Comparison of ENCODE assay signal across 12 mouse cellular contexts in genomic region chr10:69562931-69563330, GRCm38 (mm10).
"Had no signal": no experiment of that assay in that cellular context is flagged by ENCODE, and none has a peak within 500 bp of the region (broad histone marks: within the 10 kb centered on the region; RNA-seq: fewer than 3 reads in every experiment).

No protein-coding gene starts in this region.

- H3K4me3 ChIP-seq: limb, embryonic 15.5 days; liver, embryonic 12.5 days; midbrain, embryonic 12.5 days had no signal

- H3K9me3 ChIP-seq: limb, embryonic 15.5 days; liver, embryonic 12.5 days; midbrain, embryonic 12.5 days had no signal

- H3K27me3 ChIP-seq: limb, embryonic 15.5 days; liver, embryonic 12.5 days; midbrain, embryonic 12.5 days had no signal

- H3K4me1 ChIP-seq: limb, embryonic 15.5 days; liver, embryonic 12.5 days had no signal

- H3K36me3 ChIP-seq: limb, embryonic 15.5 days; liver, embryonic 12.5 days; midbrain, embryonic 12.5 days had no signal

- H3K9ac ChIP-seq: limb, embryonic 15.5 days; liver, embryonic 12.5 days; lung, embryonic 14.5 days; midbrain, embryonic 12.5 days had no signal

- H3K27ac ChIP-seq: limb, embryonic 15.5 days; liver, embryonic 12.5 days; midbrain, embryonic 12.5 days had no signal

- H3K4me2 ChIP-seq: limb, embryonic 15.5 days; liver, embryonic 12.5 days; lung, embryonic 14.5 days; midbrain, embryonic 12.5 days had no signal

- DNase-seq: kidney, postnatal 36 days; layer of hippocampus, adult 9-11 months; layer of hippocampus, postnatal 36 days; lung, embryonic 14.5 days; lung, postnatal 10 days; lung, postnatal 4 days; right cerebral cortex, adult 18-20 months; right cerebral cortex, postnatal 25 days; thymus, postnatal 36 days had no signal

- ATAC-seq: liver, embryonic 12.5 days had no signal
